Mouse (Mus musculus) cerebellum, adult 2 months (tissue): ENCODE results near the gene Slco2b1. TPM values are rescaled to one million over a fixed set of nuclear protein-coding genes. Genes with fewer than 3 reads are reported as not detected.

Experiments used
- DNase-seq, 2 experiments: peaks; one replicate each; pipeline ENCODE4 v3.0.0; 2021
- H3K27ac ChIP-seq: fragments of 200-500 bp; 2 replicates; pipeline ENCODE4 v1.5.1; 2012; ENCODE audit warnings: low read length, control low read depth, inconsistent platforms; ENCODE audit not compliant: insufficient read depth
- H3K27me3 ChIP-seq: fragments of 200-500 bp; 2 replicates; pipeline ENCODE4 v1.6.1; 2012; ENCODE audit warnings: inconsistent platforms, mild to moderate bottlenecking, low read length, moderate library complexity; ENCODE audit not compliant: control insufficient read depth, insufficient read depth
- H3K4me1 ChIP-seq: fragments of 200-500 bp; 2 replicates; pipeline ENCODE4 v1.6.1; 2011; ENCODE audit warnings: low read length; ENCODE audit not compliant: control insufficient read depth, insufficient read depth
- H3K4me3 ChIP-seq: fragments of 200-500 bp; replicated peaks from 2 replicates; pipeline ENCODE3; 2011; ENCODE audit warnings: mild to moderate bottlenecking, low read depth, low read length, control low read depth; ENCODE audit not compliant: insufficient read depth
- CTCF ChIP-seq: fragments of 200-500 bp; IDR thresholded peaks from 2 replicates; pipeline ENCODE4 v1.5.1; 2011; ENCODE audit warnings: low read depth, mild to moderate bottlenecking, control low read depth, low read length, moderate library complexity, borderline replicate concordance; ENCODE audit not compliant: insufficient read depth
- POLR2A ChIP-seq: fragments of 200-500 bp; IDR thresholded peaks from 2 replicates; pipeline ENCODE4 v1.6.1; 2011; ENCODE audit warnings: low read length, control low read depth, borderline replicate concordance; ENCODE audit not compliant: insufficient read depth
- WGBS: fragments of 180-500 bp; shearing (Covaris S2); methylation state at CpG from one replicate; pipeline ENCODE4 v1.1.7; 2018; 5-methylcytosine and 5-hydroxymethylcytosine counted together
- polyA plus RNA-seq: library from polyadenylated mRNA; depleted of rRNA; stranded (reverse); fragments of >200 nt; gene quantifications from 2 replicates; pipeline ENCODE4 v1.2.3, GENCODE M21; 2012; rRNA removed

Gene Slco2b1
- polyA plus RNA-seq, 1 experiment: 9.4 TPM

- Histone ChIP-seq H3K4me3 (no peak overlapping the region), H3K4me1 (no peaks in the 10 kb centered on the region), H3K27ac (no peak overlapping the region), H3K27me3 (no peaks in the 10 kb centered on the region)
- TF ChIP-seq POLR2A (no peak), CTCF (no peak)
- 80% methylated on average over 2 of the region's 2 CpGs for WGBS
- DNase-seq: no peak
Measured at GRCm38 (mm10) chr7:99618264-99618663, 92.9 kb downstream of the Slco2b1 start.

Other genes starting within 250 kb of the Slco2b1 start
- 1.1 and 1.4 TPM in 2 replicates for gene Klhl35, start 245.3 kb downstream of the Slco2b1 start, polyA plus RNA-seq
- gene Rps3, start 227.6 kb downstream of the Slco2b1 start, polyA plus RNA-seq: 391 and 434 TPM in 2 replicates
- 111 and 115 TPM in 2 replicates for gene Arrb1, start 175.9 kb downstream of the Slco2b1 start, polyA plus RNA-seq
- gene Tpbgl, start 84.2 kb downstream of the Slco2b1 start, polyA plus RNA-seq: 4.0 and 4.8 TPM in 2 replicates
- gene Olfr520, start 18.9 kb upstream of the Slco2b1 start, polyA plus RNA-seq: not detected in 2 replicates
- gene Olfr521, start 52.2 kb upstream of the Slco2b1 start, polyA plus RNA-seq: not detected in 2 replicates
- 2.9 and 3.1 TPM in 2 replicates for gene Neu3, start 117.1 kb upstream of the Slco2b1 start, polyA plus RNA-seq
- 0.34 and 0.59 TPM in 2 replicates for gene Xrra1, start 147.8 kb upstream of the Slco2b1 start, polyA plus RNA-seq
- gene Spcs2, start 152.1 kb upstream of the Slco2b1 start, polyA plus RNA-seq: 76.8 and 78.5 TPM in 2 replicates